Mouse (Mus musculus): ENCODE measurements around the gene 1810010D01Rik.

Gene 1810010D01Rik

GRCm38 (mm10) chr7:145208006-145208405, at the start of gene 1810010D01Rik:
Gene 1810010D01Rik, minus strand, starts transcription at chr7:145208119.
- DNase-seq = peak; percentile 70

DNA sequence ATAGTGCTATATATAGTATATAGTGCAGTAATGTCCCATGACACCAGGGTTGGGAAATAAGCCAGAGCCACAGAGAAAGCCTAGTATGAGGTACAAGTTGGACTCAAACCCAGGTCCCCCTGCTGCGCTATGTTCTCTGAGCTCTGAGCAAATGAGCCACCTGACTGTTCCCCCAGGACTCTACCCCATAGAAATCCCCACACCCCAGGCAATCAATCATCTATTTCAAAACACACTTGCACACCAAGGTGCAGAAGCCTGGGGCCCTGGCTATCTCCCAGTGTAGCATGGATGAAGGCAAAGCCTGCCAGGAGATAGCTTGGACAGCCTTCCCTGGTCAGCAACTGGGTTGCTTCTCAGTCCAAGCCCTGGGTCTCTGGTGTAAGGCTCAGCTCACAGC, 48.2 kb upstream of the 1810010D01Rik start:
- no peak for DNase-seq

GRCm38 (mm10) chr7:145253986-145254630, 46.2 kb upstream of the 1810010D01Rik start:
- DNase-seq = no peak

GRCm38 (mm10) chr7:145252715-145253476, 45.0 kb upstream of the 1810010D01Rik start:
- peak; percentile 89 for DNase-seq

- DNase-seq = no peak
These were observed 42.3 kb upstream of the 1810010D01Rik start for GRCm38 (mm10) chr7:145250225-145250624.

DNA sequence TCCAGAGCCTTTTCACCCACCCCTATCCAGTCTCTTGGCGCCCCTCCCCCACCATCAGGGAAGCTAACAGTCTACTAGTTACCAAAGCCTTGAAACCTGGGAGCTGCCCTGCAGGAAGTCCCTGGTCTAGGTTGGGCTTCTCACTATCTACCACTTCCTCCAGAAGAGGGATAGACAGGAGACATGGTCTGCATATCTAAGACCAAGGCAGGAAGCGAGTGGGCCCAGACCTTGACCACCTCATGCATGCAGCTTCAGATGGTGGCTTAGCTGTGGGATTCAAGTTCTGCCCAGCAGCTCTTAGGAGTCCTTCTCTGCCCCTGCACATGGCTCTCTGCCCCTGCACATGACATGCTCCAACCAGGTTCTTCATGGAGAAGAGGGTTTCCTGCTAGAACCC, 41.0 kb upstream of the 1810010D01Rik start:
- no peak for DNase-seq

- peak; percentile 86 for DNase-seq
These were observed 35.2 kb upstream of the 1810010D01Rik start for GRCm38 (mm10) chr7:145242851-145243712.

- no peak for DNase-seq
These were observed 34.1 kb upstream of the 1810010D01Rik start for GRCm38 (mm10) chr7:145242028-145242427.

- no peak for DNase-seq
These were observed 33.0 kb upstream of the 1810010D01Rik start for GRCm38 (mm10) chr7:145240929-145241328.

DNA sequence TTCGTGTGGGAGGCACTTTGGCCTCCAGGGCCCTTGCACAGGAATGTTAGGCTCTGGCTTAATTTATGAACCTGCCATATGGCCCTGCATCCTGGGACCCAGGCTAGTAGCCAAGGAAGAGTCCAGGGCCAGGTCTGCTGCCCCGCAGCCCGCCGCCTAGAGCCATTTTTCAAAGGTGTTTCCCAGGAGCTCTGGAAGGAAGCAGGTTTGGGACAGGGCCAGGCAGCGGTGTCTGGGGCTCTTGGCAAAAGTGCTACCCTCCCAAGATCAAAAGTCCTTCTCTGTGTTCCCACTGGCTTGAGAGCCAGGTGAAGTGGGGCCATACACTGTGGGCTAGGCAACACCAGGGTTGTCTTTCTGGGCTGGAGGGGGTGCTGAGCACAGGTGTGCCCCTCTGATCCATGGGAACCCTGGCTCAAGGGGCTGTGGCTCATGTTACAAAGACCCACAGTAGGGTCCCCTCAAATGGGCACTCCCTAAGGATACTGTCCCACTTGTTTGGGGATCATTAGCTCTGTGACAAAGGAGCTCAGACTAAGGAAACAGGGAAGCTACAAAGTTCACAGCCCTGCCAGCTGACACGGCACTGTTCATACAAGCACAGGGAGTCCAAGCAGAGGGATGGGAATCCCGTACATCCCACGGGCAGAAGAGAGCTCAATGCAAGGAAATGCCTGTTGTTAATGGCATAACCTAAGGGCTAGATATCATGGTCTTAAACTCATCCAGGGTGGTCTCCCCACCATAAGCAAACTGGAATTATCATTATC, 32.0 kb upstream of the 1810010D01Rik start:
- peak; percentile 37 for DNase-seq

DNA sequence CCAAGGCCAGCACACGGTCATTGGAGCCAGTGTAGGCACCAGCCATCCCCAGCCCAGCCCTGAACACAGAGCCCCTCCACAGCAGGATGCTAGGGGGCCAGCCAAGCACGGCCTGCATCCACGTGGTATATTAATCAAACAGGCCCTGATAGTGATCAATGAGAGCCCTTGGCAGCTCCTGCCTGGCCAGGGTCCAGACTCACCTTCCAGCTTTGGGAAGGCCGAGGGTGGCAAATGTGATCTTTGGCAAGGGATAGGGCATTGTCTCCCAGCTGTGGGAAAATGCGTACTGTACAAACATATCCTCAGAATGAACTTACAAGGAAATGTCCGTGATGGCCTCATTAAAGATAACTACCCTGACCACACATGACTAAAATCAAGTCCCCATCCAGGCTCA, 31.2 kb upstream of the 1810010D01Rik start:
- DNase-seq = peak; percentile 32

DNA sequence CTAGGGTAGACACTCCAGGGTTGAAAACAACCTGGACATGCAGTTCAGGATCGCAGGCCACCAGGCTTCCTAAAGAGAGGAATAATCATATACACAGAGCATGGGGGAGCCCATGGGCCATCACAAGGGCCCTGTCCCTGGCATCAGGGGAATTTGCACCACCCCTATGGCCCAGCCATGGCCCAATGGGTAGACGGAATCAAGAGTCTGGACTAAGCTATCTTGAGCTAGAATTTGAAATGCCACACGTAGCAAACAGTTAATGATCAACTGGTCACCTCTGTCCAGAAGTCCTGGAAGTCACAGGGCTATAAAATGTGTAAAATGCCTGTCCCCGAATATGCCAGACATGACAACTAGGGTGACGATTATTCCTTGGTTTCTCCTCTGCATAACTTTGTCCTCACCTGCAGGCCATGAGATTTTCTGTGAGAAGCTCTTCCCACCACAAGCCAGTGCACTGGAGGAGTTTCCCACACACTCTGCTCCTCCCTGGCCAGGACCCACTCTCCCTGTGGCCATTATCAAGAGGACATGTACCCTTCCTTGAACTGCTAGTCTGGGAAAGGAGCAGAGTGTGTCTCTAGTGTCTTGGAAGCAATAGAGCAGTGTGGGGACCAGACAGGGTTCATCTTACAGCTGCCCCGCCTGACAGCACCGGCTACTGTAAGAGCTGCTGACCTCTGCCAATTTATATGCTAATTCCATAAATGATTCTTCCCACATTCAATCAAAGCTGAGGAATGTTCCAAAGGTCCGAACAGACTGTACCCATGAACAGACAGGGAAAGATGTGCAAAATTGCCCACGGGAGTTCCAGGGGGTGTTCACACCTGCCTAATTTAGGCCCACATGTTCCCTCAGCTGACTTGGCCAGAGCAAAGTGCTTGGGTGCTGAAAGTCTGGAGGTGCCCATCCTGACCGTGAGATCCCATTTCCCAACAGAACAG, 27.2 kb upstream of the 1810010D01Rik start:
- no peak for DNase-seq

- peak; percentile 65 for DNase-seq
These were observed 23.7 kb upstream of the 1810010D01Rik start for GRCm38 (mm10) chr7:145231659-145232058.

DNA sequence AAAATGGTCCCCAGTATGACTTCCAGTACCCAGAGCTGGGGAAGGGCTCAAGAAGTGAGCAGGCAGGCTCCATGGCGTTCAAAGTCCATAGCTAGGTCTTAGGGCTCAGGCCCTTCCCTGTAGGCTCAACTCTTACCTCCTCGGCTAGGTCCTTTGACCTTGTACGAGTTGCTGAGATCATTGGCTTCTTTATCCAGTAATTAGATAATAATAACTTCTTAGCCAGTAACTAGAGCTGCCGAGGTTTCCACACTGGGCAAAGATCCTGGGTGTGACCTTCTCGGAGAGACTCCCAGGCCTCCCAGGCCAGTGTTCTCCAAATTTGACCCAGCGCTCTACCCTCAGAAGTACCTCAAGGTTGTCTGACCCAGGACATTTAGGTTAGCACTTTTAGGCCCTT, 18.7 kb upstream of the 1810010D01Rik start:
- no peak for DNase-seq

GRCm38 (mm10) chr7:145225626-145226025, 17.7 kb upstream of the 1810010D01Rik start:
- no peak for DNase-seq

DNA sequence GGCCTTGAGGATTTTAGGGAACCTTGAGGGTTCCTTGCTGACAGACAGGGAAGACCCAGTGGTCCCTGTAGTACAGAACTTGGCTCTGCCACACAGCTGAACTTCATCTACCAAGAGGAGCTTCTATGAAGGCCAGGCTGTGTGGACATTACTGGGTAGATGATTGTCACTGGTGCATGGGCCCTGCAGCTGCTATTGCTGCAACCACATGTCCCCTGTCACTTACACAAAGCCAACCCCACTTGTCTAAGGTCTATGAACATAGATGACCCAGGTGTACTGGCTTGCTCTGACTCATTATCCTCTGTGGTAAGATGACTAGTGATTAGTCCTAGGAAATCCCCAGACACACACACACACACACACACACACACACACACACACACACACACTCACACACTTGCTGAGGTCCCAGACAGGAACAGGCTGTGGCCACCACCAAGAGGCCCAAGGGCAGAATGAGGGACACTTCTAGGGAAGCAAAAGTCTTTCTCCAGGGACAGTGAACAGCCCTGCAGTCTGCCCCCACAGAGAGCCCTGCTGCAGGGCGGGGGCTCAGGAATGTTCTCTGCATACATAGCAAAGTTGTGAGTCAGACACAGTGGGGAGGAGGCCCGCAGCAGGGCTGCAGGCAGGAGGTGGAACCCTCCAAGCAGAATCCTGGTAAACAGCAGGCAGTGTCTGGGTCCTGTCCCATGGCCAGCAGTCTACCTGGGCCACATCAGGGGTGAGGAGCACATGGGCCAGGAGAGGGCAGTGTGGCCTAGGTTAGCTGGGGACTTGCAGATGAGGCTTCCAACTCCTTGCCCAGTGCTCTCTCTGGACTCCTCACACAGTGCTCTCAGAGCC, 14.1 kb upstream of the 1810010D01Rik start:
- DNase-seq = peak; percentile 80

- no peak for DNase-seq
These were observed 13.4 kb upstream of the 1810010D01Rik start for GRCm38 (mm10) chr7:145221346-145221745.

- DNase-seq = no peak
These were observed 11.5 kb upstream of the 1810010D01Rik start for GRCm38 (mm10) chr7:145219420-145219831.

DNA sequence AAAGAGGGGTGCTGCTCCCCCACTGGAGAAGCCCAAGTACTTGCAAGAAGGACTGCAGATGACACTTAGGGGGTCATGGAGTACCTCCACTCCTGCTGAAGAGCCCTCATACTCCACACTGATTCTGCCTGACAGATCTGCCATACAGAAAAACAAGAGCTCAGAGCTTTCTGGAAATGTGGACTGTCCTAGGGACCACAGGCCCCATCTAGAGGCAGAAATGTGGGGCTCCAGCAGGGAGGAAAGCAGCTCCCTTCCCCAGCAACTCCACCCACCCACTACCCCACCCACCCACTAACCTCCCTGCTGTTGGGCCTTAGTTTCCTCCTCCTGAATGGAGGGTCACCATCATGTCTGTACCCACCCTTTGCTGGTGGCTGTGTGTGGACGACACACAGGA, 8.7 kb upstream of the 1810010D01Rik start:
- peak; percentile 44 for DNase-seq

GRCm38 (mm10) chr7:145215476-145215875, 7.6 kb upstream of the 1810010D01Rik start:
- peak; percentile 47 for DNase-seq

Measured in lung, postnatal 36 days (tissue).